Mouse (Mus musculus) lung, adult 2 months (tissue): Measurements from ENCODE around the gene Slc38a6.

Experiments
- CTCF ChIP-seq: fragments of 200-500 bp; IDR thresholded peaks from 2 replicates; pipeline ENCODE4 v1.5.1; 2011; ENCODE audit warnings: mild to moderate bottlenecking, low read length, control low read depth; ENCODE audit not compliant: insufficient read depth
- POLR2A ChIP-seq: fragments of 200-500 bp; IDR thresholded peaks from 2 replicates; pipeline ENCODE4 v1.6.1; 2011; ENCODE audit warnings: low read depth, mild to moderate bottlenecking, control low read depth, low read length, borderline replicate concordance; ENCODE audit errors: extremely low read depth

GRCm38 (mm10) chr12:73381452-73381851, 94.9 kb downstream of the Slc38a6 start:
- TF ChIP-seq POLR2A (no peak), CTCF (no peak)
